Mouse (Mus musculus) intestine, postnatal 0 days (tissue): ENCODE results near the gene Fgf11. TPM values are rescaled to one million over a fixed set of nuclear protein-coding genes. Genes with fewer than 3 reads are reported as not detected.

Source experiments
- ATAC-seq: fragments of 200-750 bp; cut with Nextera tagmentation; 2 replicates; pipeline ENCODE4 v1.8.0; 2017; ENCODE audit warnings: mild to moderate bottlenecking, moderate TSS enrichment, moderate library complexity
- H3K27ac ChIP-seq: fragments of 300-500 bp; sonication (generic); 2 replicates; pipeline ENCODE4 v1.5.1; 2014; ENCODE audit warnings: mild to moderate bottlenecking, low read depth, low read length, moderate library complexity
- H3K27me3 ChIP-seq: fragments of 300-500 bp; sonication (generic); replicated peaks from 2 replicates; pipeline ENCODE4 v1.6.1; 2014; ENCODE audit warnings: low read length, mixed read lengths; ENCODE audit not compliant: control insufficient read depth, insufficient read depth
- H3K36me3 ChIP-seq: fragments of 300-500 bp; sonication (generic); 2 replicates; pipeline ENCODE4 v1.6.1; 2014; ENCODE audit warnings: mild to moderate bottlenecking, moderate library complexity; ENCODE audit not compliant: control insufficient read depth, insufficient read depth
- H3K4me1 ChIP-seq: fragments of 300-500 bp; sonication (generic); replicated peaks from 2 replicates; pipeline ENCODE4 v1.6.1; 2014; ENCODE audit warnings: antibody characterized with exemption, low read length, mixed read lengths; ENCODE audit not compliant: control insufficient read depth, insufficient read depth
- H3K4me2 ChIP-seq: fragments of 300-500 bp; sonication (generic); replicated peaks from 2 replicates; pipeline ENCODE4 v1.6.1; 2014; ENCODE audit warnings: low read depth, mild to moderate bottlenecking, moderate library complexity
- H3K4me3 ChIP-seq: fragments of 300-500 bp; sonication (generic); 2 replicates; pipeline ENCODE4 v1.5.1; 2014; ENCODE audit warnings: low read depth, low read length
- H3K9ac ChIP-seq: fragments of 300-500 bp; sonication (generic); 2 replicates; pipeline ENCODE4 v1.6.1; 2014; ENCODE audit warnings: mild to moderate bottlenecking, low read depth, low read length
- H3K9me3 ChIP-seq: fragments of 300-500 bp; sonication (generic); 2 replicates; pipeline ENCODE4 v1.6.1; 2016; ENCODE audit warnings: mixed run types; ENCODE audit not compliant: control insufficient read depth
- CTCF ChIP-seq: sonication (generic); IDR thresholded peaks from 2 replicates; pipeline ENCODE4 v1.5.1; 2016; ENCODE audit warnings: low read depth, mild to moderate bottlenecking, control low read depth, antibody characterized with exemption, moderate library complexity
- WGBS: fragments of 180-500 bp; shearing (Covaris S2); extraction: QIAGEN DNeasy Blood & Tissue Kit; methylation state at CpG from one replicate; pipeline ENCODE4 v1.1.7; 2014; 5-methylcytosine and 5-hydroxymethylcytosine counted together
- polyA plus RNA-seq: library from polyadenylated mRNA; unstranded; fragments of >200 nt; fragmentation: Nextera tagmentation; extraction: Ambion mirVana; gene quantifications from 2 replicates; pipeline ENCODE4 v1.2.1, GENCODE M21; 2015

Gene Fgf11
- polyA plus RNA-seq, 1 experiment from 2014 or later, result 0.18 TPM

DNA sequence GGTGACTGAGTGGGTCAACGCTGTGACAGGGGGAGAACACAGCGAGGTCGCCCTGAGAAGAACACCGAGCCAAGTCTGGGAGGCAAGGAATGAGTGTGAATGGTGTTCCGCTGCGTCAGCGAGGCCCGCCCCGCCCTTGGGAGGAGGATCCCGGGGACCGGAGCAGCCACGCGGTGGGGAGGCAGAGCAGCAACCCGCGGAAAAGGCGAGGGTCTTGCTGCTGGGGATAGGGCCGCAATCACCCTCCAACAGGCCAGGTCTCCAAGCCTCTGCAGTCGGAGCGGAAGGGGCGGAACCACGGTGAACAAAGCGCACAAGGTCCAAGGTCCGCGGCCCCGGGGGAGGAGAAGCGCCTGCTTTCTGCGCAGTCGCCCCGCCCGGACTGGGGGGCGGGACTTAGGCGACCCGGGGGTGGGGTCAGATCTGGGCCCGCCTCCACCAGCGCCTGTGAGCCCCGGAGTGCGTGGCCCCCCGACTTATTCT, 44.6 kb upstream of the Fgf11 start, which contains the start of gene Plscr3:
TSS of gene Plscr3 (plus strand) at position 179 of the 483 bp plus-strand sequence.
- Histone ChIP-seq H3K27ac (peak within 1 kb of the TSS; percentile 97), H3K9ac (peak within 1 kb of the TSS; percentile 76), H3K4me1 (peaks cover 14% of the 10 kb centered on the region), H3K27me3 (no peaks in the 10 kb centered on the region), H3K36me3 (peaks cover 28% of the 10 kb centered on the region), H3K4me3 (peak within 1 kb of the TSS; percentile 79), H3K9me3 (no peaks in the 10 kb centered on the region), H3K4me2 (peak within 1 kb of the TSS; percentile 86)
- peak; percentile 9; the same call in 1 of the 2 replicates for TF ChIP-seq CTCF
- WGBS, result under 1% methylated on average over 36 of the region's 38 CpGs
- ATAC-seq, result peak; percentile 94

DNA sequence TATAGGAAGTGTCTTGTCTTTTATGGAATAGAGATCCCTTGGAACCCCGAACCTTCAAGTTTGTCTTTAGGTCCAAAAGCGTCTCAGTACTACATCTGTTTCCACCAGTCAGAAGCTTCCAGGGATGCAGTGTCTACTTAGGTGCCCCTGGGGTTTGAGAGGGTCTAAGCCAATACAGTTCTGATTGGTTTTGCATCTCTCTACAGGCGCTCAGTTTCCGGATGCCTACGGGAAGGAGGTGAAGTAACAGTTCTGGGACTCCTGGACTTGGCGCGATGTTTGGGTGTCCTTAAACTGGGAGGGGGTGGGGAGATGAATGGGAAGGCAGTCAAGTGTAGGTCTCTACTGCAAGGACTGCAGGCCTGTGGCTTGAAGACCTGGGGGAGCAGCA, 37.1 kb upstream of the Fgf11 start:
- no peaks in the 10 kb centered on the region for H3K36me3 ChIP-seq
- H3K4me3 ChIP-seq, result peak overlapping the region; percentile 77
- peak; percentile 1; the same call in 1 of the 2 replicates for ATAC-seq
- peak overlapping the region; percentile 98 for H3K4me2 ChIP-seq
- H3K4me1 ChIP-seq, result no peaks in the 10 kb centered on the region
- no peak for TF ChIP-seq CTCF
- H3K9ac ChIP-seq, result peak overlapping the region; percentile 79
- 1% methylated on average over 7 of the region's 7 CpGs for WGBS
- no peaks in the 10 kb centered on the region for H3K9me3 ChIP-seq
- H3K27ac ChIP-seq, result peak overlapping the region; percentile 80
- peaks cover 15% of the 10 kb centered on the region; the same call in 1 of the 2 replicates for H3K27me3 ChIP-seq

DNA sequence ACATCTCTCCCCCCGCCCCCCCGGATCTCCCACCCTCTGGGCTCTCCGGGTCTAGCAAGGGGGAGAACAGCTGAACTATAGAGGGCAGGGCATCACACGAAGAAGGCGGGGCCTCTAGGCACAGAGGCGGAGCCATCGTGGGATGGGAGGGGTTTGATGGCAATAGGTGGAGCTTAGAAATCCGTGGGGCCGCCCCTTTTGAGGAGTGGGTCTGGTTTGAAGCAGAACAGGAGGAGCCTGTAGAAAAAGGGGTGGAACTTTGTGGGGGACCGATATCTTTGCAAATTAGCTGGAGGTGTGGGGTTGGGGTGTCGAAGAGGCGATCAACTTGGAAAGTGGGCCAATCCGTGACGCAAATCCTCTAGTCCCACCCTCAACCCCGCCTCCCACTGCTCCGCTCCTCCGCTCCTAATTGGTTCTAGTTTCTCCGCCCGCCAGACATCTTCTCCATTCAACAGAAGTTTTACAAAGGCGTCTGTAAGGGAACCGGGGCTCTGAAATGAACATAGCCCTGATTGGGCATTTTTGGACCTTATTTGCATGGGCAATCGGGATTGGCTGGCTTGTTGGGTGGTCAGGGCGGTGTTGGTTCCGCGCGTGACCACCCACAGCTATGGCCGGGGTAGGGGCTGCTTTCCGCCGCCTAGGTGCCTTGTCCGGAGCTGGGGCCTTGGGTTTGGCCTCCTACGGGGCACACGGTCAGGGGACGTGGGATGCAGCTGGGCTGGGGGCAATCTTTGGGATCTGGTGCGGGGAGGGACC, 36.5 kb upstream of the Fgf11 start, which contains the start of gene Tmem256:
TSS of gene Tmem256 (plus strand) at position 563 of the 762 bp plus-strand sequence.
- TF ChIP-seq CTCF, result no peak; the same call in 1 of the 2 replicates
- H3K36me3 ChIP-seq, result no peaks in the 10 kb centered on the region
- peaks cover 15% of the 10 kb centered on the region; the same call in 1 of the 2 replicates for H3K27me3 ChIP-seq
- WGBS, result under 1% methylated on average over 34 of the region's 34 CpGs
- H3K4me1 ChIP-seq, result no peaks in the 10 kb centered on the region
- H3K27ac ChIP-seq, result peak within 1 kb of the TSS; percentile 80
- peak within 1 kb of the TSS; percentile 77 for H3K4me3 ChIP-seq
- peak; percentile 94 for ATAC-seq
- H3K9ac ChIP-seq, result peak within 1 kb of the TSS; percentile 79
- H3K4me2 ChIP-seq, result peak within 1 kb of the TSS; percentile 98
- H3K9me3 ChIP-seq, result no peaks in the 10 kb centered on the region

GRCm38 (mm10) chr11:69837604-69837951, 35.9 kb upstream of the Fgf11 start, which contains the start of gene Nlgn2:
Gene Nlgn2 (minus strand): TSS chr11:69837784.
- Histone ChIP-seq H3K9me3 (no peaks in the 10 kb centered on the region), H3K27me3 (peaks cover 15% of the 10 kb centered on the region; the same call in 1 of the 2 replicates), H3K27ac (peak within 1 kb of the TSS; percentile 80), H3K36me3 (no peaks in the 10 kb centered on the region), H3K9ac (peak within 1 kb of the TSS; percentile 79), H3K4me2 (peak within 1 kb of the TSS; percentile 98), H3K4me3 (peak within 1 kb of the TSS; percentile 77), H3K4me1 (no peaks in the 10 kb centered on the region)
- peak; percentile 44 for ATAC-seq
- 2% methylated on average over 16 of the region's 32 CpGs for WGBS
- peak; percentile 43 for TF ChIP-seq CTCF

DNA sequence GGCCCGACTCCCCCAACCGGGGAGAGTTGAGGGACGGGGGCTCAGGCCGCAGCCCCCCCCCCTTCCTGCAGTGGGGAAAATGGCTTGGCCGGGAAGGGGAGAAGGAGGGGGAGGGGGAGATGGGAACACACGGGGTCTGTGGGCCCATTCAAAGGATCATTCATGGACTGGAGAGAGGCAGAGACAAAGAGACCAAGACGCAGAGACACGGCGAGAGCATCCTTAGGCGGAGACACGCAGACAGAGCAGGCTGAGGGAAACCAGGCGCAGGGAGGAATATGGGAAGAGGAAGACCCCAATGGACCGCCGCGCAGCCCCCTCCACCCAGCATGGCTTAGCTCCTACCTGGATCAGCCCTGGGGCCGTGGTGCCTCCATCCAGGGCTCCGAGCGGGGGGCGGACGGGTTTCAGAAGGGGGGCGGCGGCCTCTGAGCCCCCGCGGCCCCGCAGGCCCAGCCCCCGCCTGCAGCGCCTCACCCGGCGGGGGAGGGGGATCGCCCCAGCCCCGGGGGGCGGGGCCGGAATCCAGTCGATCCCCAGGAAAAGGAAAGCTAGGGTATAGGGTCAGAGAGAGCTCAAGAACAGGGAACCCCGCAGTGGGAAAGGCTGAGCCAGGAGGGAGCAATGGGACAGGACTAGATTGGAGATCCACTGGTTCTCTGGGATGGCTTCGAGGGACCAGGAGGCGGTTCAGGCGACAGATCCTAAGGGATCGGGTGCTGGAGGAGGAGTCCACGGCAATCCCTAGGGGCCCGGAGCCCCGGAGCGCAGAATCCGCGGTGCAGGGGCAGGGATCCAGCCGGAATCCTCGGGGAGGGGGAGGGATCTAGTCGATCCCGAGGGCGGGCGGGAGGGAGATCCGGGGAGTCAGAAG, 35.3 kb upstream of the Fgf11 start:
- Histone ChIP-seq H3K9me3 (no peaks in the 10 kb centered on the region), H3K4me2 (peak overlapping the region; percentile 98), H3K27me3 (peaks cover 15% of the 10 kb centered on the region; the same call in 1 of the 2 replicates), H3K4me3 (peak overlapping the region; percentile 77), H3K4me1 (no peaks in the 10 kb centered on the region), H3K9ac (peak overlapping the region; percentile 59), H3K36me3 (no peaks in the 10 kb centered on the region), H3K27ac (peak overlapping the region; percentile 37)
- 3% methylated on average over 41 of the region's 52 CpGs for WGBS
- ATAC-seq, result no peak
- TF ChIP-seq CTCF, result no peak
